Mouse (Mus musculus) limb, embryonic 12.5 days (tissue): ENCODE data around the gene Fam129b. TPM values are rescaled to one million over a fixed set of nuclear protein-coding genes. Genes with fewer than 3 reads are reported as not detected.
A peak's percentile ranks its signal among the peaks of the same experiment; 100 is the strongest.

Experiments
- ATAC-seq: fragments of 200-750 bp; cut with Nextera tagmentation; 2 replicates; pipeline ENCODE4 v1.8.0; 2017; ENCODE audit warnings: low read depth, moderate TSS enrichment; ENCODE audit not compliant: insufficient number of reproducible peaks, insufficient read depth, low FRiP score, low TSS enrichment
- H3K27ac ChIP-seq: fragments of 300-500 bp; sonication (generic); 2 replicates; pipeline ENCODE4 v1.5.1; 2016; ENCODE audit warnings: mild to moderate bottlenecking, moderate library complexity
- H3K27me3 ChIP-seq: fragments of 300-500 bp; sonication (generic); 2 replicates; pipeline ENCODE4 v1.6.1; 2016; ENCODE audit warnings: mild to moderate bottlenecking, moderate library complexity
- H3K36me3 ChIP-seq: fragments of 300-500 bp; sonication (generic); 2 replicates; pipeline ENCODE4 v1.6.1; 2016; ENCODE audit warnings: mild to moderate bottlenecking, moderate library complexity
- H3K4me1 ChIP-seq: fragments of 300-500 bp; sonication (generic); replicated peaks from 2 replicates; pipeline ENCODE4 v1.6.1; 2016
- H3K4me2 ChIP-seq: fragments of 300-500 bp; sonication (generic); 2 replicates; pipeline ENCODE4 v1.6.1; 2016; ENCODE audit warnings: mild to moderate bottlenecking, moderate library complexity
- H3K4me3 ChIP-seq: fragments of 300-500 bp; sonication (generic); replicated peaks from 2 replicates; pipeline ENCODE4 v1.5.1; 2016; ENCODE audit warnings: mild to moderate bottlenecking
- H3K9ac ChIP-seq: fragments of 300-500 bp; sonication (generic); replicated peaks from 2 replicates; pipeline ENCODE4 v1.6.1; 2016; ENCODE audit warnings: mild to moderate bottlenecking, moderate library complexity
- H3K9me3 ChIP-seq: fragments of 300-500 bp; sonication (generic); 2 replicates; pipeline ENCODE4 v1.6.1; 2016; ENCODE audit warnings: mild to moderate bottlenecking, moderate library complexity
- WGBS: fragments of 180-500 bp; shearing (Covaris S2); methylation state at CpG from one replicate; pipeline ENCODE4 v1.1.7; 2016; 5-methylcytosine and 5-hydroxymethylcytosine counted together
- polyA plus RNA-seq: library from polyadenylated mRNA; unstranded; fragments of >200 nt; fragmentation: Nextera tagmentation; extraction: Ambion mirVana; gene quantifications from 2 replicates; pipeline ENCODE4 v1.2.1, GENCODE M21; 2016

Fam129b gene
- polyA plus RNA-seq, 1 experiment from 2014 or later: 48.0 TPM

DNA sequence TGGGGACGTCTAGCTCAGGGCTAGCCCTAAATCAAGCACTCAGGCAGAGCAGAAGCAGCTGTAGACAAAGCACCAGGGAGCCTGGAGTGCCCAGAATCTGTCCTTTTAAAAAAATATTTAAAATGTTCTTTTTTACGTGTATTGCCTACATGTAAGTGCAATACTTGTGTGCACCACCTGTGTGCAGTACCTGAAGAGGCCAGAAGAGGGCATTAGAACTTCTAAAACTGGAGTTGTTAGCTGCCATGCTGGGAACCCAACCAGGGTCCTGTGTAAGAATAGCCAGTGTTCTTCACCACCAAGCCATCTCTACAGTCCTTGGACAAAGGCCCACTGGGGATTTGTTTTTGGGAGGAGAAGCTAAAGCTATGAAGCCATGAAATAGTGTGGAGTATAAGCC lies 78.7 kb downstream of the Fam129b start:
- no peaks in the 10 kb centered on the region for H3K27me3 ChIP-seq
- H3K27ac ChIP-seq: no peak overlapping the region
- H3K4me1 ChIP-seq: no peaks in the 10 kb centered on the region
- no peak overlapping the region for H3K4me2 ChIP-seq
- H3K36me3 ChIP-seq: peaks cover 72% of the 10 kb centered on the region
- H3K4me3 ChIP-seq: no peak overlapping the region
- no peak overlapping the region for H3K9ac ChIP-seq
- WGBS: 91% methylated on average over 2 of the region's 2 CpGs
- ATAC-seq: no peak
- H3K9me3 ChIP-seq: peaks cover 6% of the 10 kb centered on the region

DNA sequence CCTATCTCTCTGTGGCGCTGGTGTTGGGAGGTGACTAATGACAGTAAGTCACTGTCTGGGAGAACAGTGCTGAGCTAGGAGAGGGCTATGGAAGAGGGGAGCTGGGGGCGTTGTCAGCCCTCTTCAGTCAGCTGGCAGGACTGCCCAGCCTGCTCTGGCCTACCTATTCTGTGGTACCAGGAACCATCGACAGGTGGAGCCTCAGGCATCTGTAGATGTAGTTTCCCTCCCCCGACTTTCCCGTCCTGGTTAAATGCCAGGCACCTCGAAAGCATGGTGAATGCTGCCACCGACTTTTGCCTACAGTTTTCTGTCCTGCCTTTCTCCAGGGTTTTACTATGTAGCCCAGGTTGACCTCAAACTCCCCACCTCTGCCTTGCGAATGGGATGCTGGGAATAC lies 81.4 kb downstream of the Fam129b start:
- Histone ChIP-seq H3K9me3 (peaks cover 6% of the 10 kb centered on the region), H3K27ac (no peak overlapping the region), H3K4me3 (no peak overlapping the region), H3K4me1 (peaks cover 7% of the 10 kb centered on the region), H3K36me3 (peaks cover 45% of the 10 kb centered on the region), H3K27me3 (no peaks in the 10 kb centered on the region), H3K9ac (no peak overlapping the region), H3K4me2 (no peak overlapping the region)
- ATAC-seq: no peak
- WGBS: 56% methylated on average over 8 of the region's 8 CpGs

DNA sequence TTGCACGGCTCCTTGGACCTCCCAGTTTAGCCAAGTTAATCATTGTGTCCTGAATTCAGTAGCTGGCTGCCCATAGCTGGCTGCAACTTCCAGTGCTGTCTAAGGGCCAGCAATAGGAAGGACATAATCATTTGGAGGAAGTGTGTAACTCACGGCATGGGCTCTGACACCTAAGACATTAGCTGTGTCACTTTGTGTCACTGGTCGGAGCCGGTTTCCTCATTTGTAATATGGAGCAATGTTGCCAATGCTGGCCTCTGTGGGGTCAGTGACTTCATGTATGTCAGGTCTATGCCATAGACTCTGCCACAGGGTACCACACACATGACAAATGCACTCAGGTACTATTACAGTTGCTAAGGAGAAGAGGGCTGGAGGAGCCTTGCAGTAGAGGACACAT lies 84.4 kb downstream of the Fam129b start:
- peaks cover 47% of the 10 kb centered on the region for H3K36me3 ChIP-seq
- peak overlapping the region; percentile 96 for H3K4me2 ChIP-seq
- no peak overlapping the region for H3K27ac ChIP-seq
- H3K9me3 ChIP-seq: no peaks in the 10 kb centered on the region
- 87% methylated on average over 4 of the region's 4 CpGs for WGBS
- peaks cover 33% of the 10 kb centered on the region for H3K4me1 ChIP-seq
- H3K27me3 ChIP-seq: no peaks in the 10 kb centered on the region
- no peak for ATAC-seq
- H3K9ac ChIP-seq: peak overlapping the region; percentile 73; the same call in 1 of the 2 replicates
- H3K4me3 ChIP-seq: peak overlapping the region; percentile 92

DNA sequence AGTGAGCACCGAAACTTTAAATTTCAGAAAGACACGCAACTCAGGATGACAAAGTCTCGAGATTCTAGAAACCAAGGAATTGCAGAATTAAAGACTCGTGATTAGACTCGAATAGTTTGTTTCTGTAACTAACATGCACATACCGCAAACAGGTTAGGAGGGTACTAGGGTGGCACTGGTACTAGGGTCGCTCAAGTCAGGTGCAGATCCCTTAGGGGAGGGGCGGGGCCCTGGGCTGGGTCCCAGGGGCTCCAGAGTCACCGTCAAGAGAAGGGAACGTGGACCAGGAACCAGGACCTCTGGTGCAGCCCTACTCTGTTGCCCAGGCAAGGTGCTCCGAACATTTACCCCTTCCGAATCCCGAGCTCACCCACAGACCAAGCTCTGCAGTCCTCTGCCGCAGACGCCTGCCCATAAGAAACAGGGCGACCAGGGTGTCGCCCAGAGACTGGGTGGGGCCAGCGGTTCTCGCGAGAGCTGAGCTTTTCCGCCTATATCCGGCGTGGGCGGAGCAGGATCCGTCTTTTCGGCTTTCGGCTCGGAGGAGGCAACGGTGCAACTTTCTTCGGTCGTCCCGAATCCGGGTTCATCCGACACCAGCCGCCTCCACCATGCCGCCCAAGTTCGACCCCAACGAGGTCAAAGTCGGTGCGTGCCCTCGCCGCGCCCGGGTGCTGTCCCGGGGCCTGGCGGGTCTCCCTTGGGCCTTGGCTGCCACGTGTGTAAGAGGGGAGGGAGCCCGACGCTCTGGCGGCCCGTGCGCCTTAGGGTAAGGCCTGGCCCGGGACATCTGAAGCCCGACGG lies 85.5 kb downstream of the Fam129b start, which contains the start of the genes Rpl12 and Lrsam1:
Rpl12 (plus strand) TSS at position 368 of the 804 bp plus-strand sequence.
Lrsam1 (minus strand) TSS at position 423 of the 804 bp plus-strand sequence.
- H3K4me2 ChIP-seq: peak within 1 kb of the TSS; percentile 96
- peak within 1 kb of the TSS; percentile 92 for H3K27ac ChIP-seq
- peaks cover 42% of the 10 kb centered on the region for H3K4me1 ChIP-seq
- H3K4me3 ChIP-seq: peak within 1 kb of the TSS; percentile 92
- no peaks in the 10 kb centered on the region for H3K9me3 ChIP-seq
- 4% methylated on average over 55 of the region's 55 CpGs for WGBS
- no peaks in the 10 kb centered on the region for H3K27me3 ChIP-seq
- ATAC-seq: peak; percentile 89
- H3K36me3 ChIP-seq: peaks cover 37% of the 10 kb centered on the region
- H3K9ac ChIP-seq: peak within 1 kb of the TSS; percentile 98

DNA sequence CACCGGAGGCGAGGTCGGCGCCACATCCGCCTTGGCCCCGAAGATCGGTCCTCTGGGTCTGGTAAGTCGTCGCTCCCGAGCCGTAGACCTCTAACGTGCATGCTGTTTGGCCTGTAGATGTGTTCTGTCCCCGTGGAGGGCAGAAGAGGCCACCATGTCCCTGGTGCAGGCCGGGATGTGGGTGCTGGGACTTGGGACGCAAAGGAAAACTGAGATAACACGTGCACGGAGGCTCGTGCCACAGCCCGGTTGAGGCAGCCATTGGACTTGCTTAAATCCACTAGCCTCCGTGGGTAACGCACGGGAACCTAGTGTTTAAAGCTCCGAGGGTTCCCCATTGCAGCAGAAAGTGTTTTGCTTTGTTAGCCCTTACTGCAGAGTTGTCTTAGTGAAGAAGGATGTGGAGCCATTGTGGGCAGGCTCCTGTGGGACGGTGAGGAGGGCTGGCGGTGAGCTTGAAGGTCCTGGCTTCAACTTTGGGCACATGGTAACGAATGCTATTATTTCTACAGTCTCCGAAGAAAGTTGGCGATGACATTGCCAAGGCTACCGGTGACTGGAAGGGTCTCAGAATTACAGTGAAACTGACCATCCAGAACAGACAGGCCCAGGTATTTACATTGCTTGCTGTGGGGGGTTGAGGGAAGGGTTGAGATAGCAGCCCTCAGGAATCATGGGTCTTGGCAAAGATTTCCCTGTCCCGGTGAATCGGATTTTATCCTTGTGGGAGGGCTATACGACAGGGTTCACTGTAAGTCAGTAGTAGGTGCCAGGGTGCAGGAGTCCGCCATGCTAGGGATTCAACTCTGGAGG lies 86.4 kb downstream of the Fam129b start:
- peak overlapping the region; percentile 96 for H3K4me2 ChIP-seq
- ATAC-seq: no peak
- peak overlapping the region; percentile 98 for H3K9ac ChIP-seq
- 1% methylated on average over 33 of the region's 33 CpGs for WGBS
- peak overlapping the region; percentile 92 for H3K27ac ChIP-seq
- H3K36me3 ChIP-seq: peaks cover 28% of the 10 kb centered on the region
- H3K9me3 ChIP-seq: no peaks in the 10 kb centered on the region
- H3K27me3 ChIP-seq: no peaks in the 10 kb centered on the region
- peaks cover 46% of the 10 kb centered on the region for H3K4me1 ChIP-seq
- H3K4me3 ChIP-seq: peak overlapping the region; percentile 92

DNA sequence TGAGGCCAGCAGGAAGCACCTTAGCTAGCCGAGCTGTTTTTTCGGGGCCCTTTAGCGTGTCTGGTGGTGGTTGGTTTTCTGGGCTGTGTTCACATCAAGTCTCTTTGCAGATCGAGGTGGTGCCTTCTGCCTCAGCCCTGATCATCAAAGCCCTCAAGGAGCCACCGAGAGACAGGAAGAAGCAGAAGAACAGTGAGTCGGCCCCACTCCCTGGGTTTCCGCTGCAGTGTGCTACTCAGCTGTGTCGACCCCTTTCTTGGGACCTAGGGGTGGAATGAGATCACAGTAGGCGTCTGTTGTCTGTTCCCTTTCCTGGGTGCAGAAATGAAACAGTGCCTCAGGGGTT lies 86.9 kb downstream of the Fam129b start:
- H3K4me2 ChIP-seq: peak overlapping the region; percentile 96
- peak overlapping the region; percentile 92 for H3K4me3 ChIP-seq
- no peaks in the 10 kb centered on the region for H3K9me3 ChIP-seq
- peaks cover 52% of the 10 kb centered on the region for H3K4me1 ChIP-seq
- ATAC-seq: no peak
- H3K27me3 ChIP-seq: no peaks in the 10 kb centered on the region
- peaks cover 28% of the 10 kb centered on the region for H3K36me3 ChIP-seq
- peak overlapping the region; percentile 98 for H3K9ac ChIP-seq
- peak overlapping the region; percentile 92; the same call in 1 of the 2 replicates for H3K27ac ChIP-seq
- WGBS: 7% methylated on average over 9 of the region's 9 CpGs

DNA sequence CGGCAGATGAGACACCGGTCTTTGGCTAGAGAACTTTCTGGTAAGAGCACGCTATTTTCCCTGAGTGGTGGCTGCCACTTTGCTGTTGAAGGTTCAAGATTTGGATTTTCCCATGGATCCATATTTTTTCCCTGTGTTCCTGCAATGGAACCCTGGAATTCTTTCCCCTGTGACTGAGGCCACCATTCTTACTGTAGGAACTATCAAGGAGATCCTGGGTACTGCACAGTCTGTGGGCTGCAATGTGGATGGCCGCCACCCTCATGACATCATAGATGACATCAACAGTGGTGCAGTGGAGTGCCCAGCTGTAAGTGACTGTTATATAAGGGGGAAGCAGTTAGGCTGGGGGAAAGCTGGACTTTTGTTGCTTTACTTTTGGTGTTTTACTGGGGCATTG lies 87.6 kb downstream of the Fam129b start:
- peak overlapping the region; percentile 96 for H3K4me2 ChIP-seq
- no peak overlapping the region for H3K27ac ChIP-seq
- peak overlapping the region; percentile 98 for H3K9ac ChIP-seq
- peaks cover 53% of the 10 kb centered on the region for H3K4me1 ChIP-seq
- H3K9me3 ChIP-seq: no peaks in the 10 kb centered on the region
- peaks cover 28% of the 10 kb centered on the region for H3K36me3 ChIP-seq
- WGBS: 69% methylated on average over 4 of the region's 4 CpGs
- H3K4me3 ChIP-seq: peak overlapping the region; percentile 92
- no peak for ATAC-seq
- no peaks in the 10 kb centered on the region for H3K27me3 ChIP-seq

DNA sequence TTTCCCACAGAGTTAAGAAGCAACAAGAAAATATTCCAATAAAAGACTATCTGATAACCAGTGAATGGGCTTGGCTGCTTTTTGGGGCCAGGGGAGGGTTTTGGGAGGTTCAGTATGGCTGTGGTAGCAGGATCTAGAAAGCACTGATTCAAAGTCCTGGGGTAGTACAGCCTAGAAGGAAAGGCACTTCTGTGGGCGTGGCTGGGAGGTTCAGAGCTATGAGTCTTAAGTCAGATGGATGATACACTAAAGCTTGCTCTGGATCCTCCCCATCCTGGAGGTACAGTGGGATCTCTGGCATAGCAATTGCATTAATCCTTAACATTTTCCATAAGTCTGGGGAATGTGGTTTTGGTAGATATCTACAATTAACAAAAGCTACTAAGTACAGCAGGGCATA lies 88.1 kb downstream of the Fam129b start:
- ATAC-seq: no peak
- Histone ChIP-seq H3K4me3 (peak overlapping the region; percentile 92; the same call in 1 of the 2 replicates), H3K36me3 (peaks cover 28% of the 10 kb centered on the region), H3K9me3 (no peaks in the 10 kb centered on the region), H3K4me2 (peak overlapping the region; percentile 96), H3K27ac (no peak overlapping the region), H3K4me1 (peaks cover 53% of the 10 kb centered on the region), H3K27me3 (no peaks in the 10 kb centered on the region), H3K9ac (peak overlapping the region; percentile 98; the same call in 1 of the 2 replicates)
- WGBS: 83% methylated on average over 1 of the region's 1 CpGs

DNA sequence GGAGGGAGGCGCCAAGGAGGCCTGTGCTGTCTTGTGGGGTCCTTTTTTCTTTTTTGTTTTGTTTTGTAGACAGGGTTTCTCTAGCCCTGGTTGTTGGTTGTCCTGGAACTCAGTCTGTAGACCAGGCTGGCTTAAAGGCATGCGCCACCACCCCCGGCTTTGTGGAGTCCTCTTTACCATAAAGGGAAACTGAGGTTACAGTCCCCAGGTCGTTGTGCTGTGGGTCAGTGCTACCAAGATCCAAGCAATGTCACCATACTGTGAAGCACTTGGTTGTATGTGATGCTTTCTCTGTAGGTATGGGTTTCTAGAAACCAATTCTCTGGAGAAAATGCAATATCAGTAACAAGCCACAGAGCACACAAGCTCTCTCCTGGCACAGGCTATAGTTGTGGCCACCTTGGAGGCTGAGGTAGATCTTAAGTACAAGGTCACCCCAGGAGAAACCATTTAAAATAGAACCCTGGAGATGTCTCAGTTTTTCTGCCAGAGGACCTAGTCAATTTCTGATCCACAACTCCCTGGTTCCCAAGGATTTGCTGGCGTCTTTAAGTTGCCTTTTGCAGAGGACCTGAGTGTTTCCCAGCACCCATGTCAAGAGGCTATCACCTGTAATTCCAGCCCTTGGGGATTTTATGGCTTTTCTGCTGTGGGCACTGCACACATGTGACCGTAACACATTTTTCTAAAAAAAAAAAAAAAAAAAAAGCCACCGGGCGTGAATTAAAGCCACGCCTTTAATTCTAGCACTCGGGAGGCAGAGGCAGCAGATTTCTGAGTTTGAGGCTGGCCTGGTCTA lies 88.9 kb downstream of the Fam129b start:
- Histone ChIP-seq H3K4me1 (peaks cover 53% of the 10 kb centered on the region), H3K4me2 (no peak overlapping the region)

DNA sequence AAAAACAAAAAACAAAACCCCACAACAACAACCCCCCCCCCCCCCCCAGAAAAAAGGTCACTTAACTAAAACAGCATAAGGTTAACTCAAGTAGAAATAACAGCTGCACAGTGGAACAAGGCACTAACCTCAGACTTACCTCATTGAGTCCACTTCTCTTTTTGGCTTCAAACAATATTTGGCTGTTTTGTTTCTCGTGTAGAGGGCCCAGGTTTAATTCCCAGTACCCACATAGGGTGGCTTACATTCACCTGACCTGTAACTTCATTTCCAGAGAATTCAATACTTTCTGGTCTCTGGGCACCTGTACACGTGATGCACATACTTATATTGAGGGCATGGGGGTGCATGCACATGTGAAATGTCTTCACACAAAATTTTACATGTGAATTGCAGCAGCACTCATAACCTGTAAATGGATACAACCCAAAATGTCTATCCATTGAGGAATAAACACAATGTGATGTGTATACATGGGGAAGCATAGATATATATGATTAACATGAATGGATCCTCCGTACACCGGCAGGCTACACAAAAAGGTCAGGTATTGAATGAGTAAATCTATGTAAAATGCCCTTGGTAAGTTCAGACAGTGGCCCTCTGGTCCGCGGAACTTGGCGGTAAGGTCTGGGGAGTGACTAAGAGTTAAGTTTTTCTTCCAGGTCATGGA lies 89.7 kb downstream of the Fam129b start:
- Histone ChIP-seq H3K27ac (peak overlapping the region; percentile 95; the same call in 1 of the 2 replicates), H3K27me3 (no peaks in the 10 kb centered on the region)

More for the DNA sequence above, 88.9 kb downstream of the Fam129b start:
- peak overlapping the region; percentile 29; the same call in 1 of the 2 replicates for H3K27ac ChIP-seq
- WGBS: 28% methylated on average over 10 of the region's 10 CpGs
- H3K9ac ChIP-seq: no peak overlapping the region
- H3K4me3 ChIP-seq: no peak overlapping the region; the same call in 1 of the 2 replicates
- no peaks in the 10 kb centered on the region for H3K9me3 ChIP-seq
- no peaks in the 10 kb centered on the region for H3K27me3 ChIP-seq
- ATAC-seq: no peak
- H3K36me3 ChIP-seq: peaks cover 28% of the 10 kb centered on the region

More for the DNA sequence above, 89.7 kb downstream of the Fam129b start:
- Histone ChIP-seq H3K9ac (no peak overlapping the region), H3K4me3 (no peak overlapping the region), H3K4me2 (peak overlapping the region; percentile 87), H3K4me1 (peaks cover 51% of the 10 kb centered on the region), H3K36me3 (peaks cover 28% of the 10 kb centered on the region), H3K9me3 (no peaks in the 10 kb centered on the region)
- no peak for ATAC-seq
- WGBS: 19% methylated on average over 7 of the region's 7 CpGs
